Mouse (Mus musculus) stomach, embryonic 14.5 days (tissue): Measurements from ENCODE around the gene Gab3. TPM values are rescaled to one million over a fixed set of nuclear protein-coding genes. Genes with fewer than 3 reads are reported as not detected.
"Not testable (repeated sequence)": the region's sequence is repeated elsewhere in the genome, so short reads cannot be mapped to it uniquely, and the experiment has no call there.

ENCODE experiments used
- ATAC-seq: fragments of 200-750 bp; cut with Nextera tagmentation; 2 replicates; pipeline ENCODE4 v1.8.0; 2017; ENCODE audit warnings: low read depth, moderate TSS enrichment; ENCODE audit not compliant: insufficient number of reproducible peaks, insufficient read depth, low FRiP score
- H3K27ac ChIP-seq: fragments of 300-500 bp; sonication (generic); 2 replicates; pipeline ENCODE4 v1.5.1; 2014; ENCODE audit warnings: mild to moderate bottlenecking, low read length, moderate library complexity, mixed read lengths
- H3K27me3 ChIP-seq: fragments of 300-500 bp; sonication (generic); 2 replicates; pipeline ENCODE4 v1.6.1; 2014; ENCODE audit warnings: low read length, control low read depth, mixed read lengths; ENCODE audit not compliant: control insufficient read depth, insufficient read depth
- H3K36me3 ChIP-seq: fragments of 300-500 bp; sonication (generic); 2 replicates; pipeline ENCODE4 v1.6.1; 2014; ENCODE audit warnings: mild to moderate bottlenecking, control low read depth, low read length, moderate library complexity, mixed read lengths; ENCODE audit not compliant: control insufficient read depth, insufficient read depth
- H3K4me1 ChIP-seq: fragments of 300-500 bp; sonication (generic); 2 replicates; pipeline ENCODE4 v1.6.1; 2014; ENCODE audit warnings: low read length, control low read depth, mixed read lengths; ENCODE audit not compliant: control insufficient read depth, insufficient read depth
- H3K4me2 ChIP-seq: fragments of 300-500 bp; sonication (generic); replicated peaks from 2 replicates; pipeline ENCODE4 v1.6.1; 2014; ENCODE audit warnings: low read depth, low read length, control low read depth
- H3K4me3 ChIP-seq: fragments of 300-500 bp; sonication (generic); 2 replicates; pipeline ENCODE4 v1.5.1; 2014; ENCODE audit warnings: low read depth, low read length, control low read depth
- H3K9ac ChIP-seq: fragments of 300-500 bp; sonication (generic); replicated peaks from 2 replicates; pipeline ENCODE4 v1.6.1; 2014; ENCODE audit warnings: low read depth, mild to moderate bottlenecking, control low read depth, low read length, moderate library complexity, mixed read lengths
- H3K9me3 ChIP-seq: fragments of 300-500 bp; sonication (generic); 2 replicates; pipeline ENCODE4 v1.6.1; 2016; ENCODE audit warnings: low read depth, low read length, control low read depth; ENCODE audit not compliant: control insufficient read depth
- WGBS: fragments of 180-500 bp; shearing (Covaris S2); extraction: QIAGEN DNeasy Blood & Tissue Kit; methylation state at CpG from one replicate; pipeline ENCODE4 v1.1.7; 2014; 5-methylcytosine and 5-hydroxymethylcytosine counted together
- polyA plus RNA-seq: library from polyadenylated mRNA; unstranded; fragments of >200 nt; fragmentation: Nextera tagmentation; extraction: Ambion mirVana; gene quantifications from 2 replicates; pipeline ENCODE4 v1.2.1, GENCODE M21; 2014

The Gab3 gene
- polyA plus RNA-seq, 1 experiment from 2014 or later: 3.8 TPM

DNA sequence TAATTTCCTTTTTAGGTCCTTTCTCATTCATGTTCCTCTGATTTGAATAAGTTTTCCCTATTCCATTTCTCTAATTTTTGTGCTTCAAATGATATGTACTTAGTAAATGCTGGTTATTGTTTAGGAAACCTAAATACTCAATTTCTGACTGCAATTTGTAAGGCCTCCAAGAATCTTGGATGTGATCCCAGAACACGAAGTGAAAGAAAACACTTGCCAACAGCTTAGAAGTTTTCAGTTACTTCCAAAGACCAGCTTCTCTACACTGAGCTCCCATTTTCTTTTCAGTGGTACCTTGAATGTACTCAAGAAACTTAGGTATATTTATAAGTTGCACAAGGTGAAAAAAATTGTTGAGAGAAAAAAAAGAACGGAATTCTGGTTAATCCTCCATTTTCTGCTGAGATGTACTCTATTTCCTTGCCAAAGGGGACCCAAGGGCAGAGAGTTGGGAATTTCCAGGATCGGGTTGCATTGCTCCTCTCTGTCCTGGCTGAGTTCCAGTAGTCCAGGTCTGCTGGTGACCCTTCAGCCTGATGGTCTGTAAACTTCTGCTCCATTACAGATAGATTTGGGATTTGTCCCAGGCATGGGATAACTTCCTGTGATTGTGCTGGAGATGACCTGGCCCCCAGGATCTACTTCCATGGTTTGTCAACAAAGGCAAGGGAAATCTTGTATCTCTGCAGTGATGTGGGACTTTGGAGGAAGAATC lies 38.2 kb downstream of the Gab3 start:
- Histone ChIP-seq H3K36me3 (no peaks in the 10 kb centered on the region), H3K27ac (no peak overlapping the region), H3K27me3 (no peaks in the 10 kb centered on the region), H3K9ac (no peak overlapping the region), H3K9me3 (no peaks in the 10 kb centered on the region), H3K4me3 (no peak overlapping the region), H3K4me1 (no peaks in the 10 kb centered on the region), H3K4me2 (0 out of 2 replicates have a peak overlapping the region, but pooled peaks have one; percentile 7)
- 39% methylated on average over 3 of the region's 3 CpGs for WGBS
- ATAC-seq: no peak

DNA sequence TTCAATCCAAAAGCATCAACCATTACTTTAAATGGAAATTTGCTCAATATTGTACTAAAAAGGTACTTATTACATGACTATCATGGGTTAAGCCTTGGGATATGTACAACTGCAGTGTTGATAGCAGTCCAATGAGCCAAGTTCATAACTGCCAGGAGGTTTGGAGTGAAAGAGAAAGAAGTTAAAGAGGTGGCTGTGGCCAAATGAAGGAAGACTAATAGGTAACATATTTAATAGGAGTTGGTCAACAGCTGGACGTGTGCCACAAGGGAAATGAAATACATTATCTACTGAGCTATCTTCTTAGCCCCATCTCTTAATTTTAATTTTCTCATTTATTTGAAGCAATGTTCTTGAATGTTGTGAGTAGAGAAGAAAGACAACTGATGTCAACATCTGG lies 39.3 kb downstream of the Gab3 start:
- Histone ChIP-seq H3K4me1 (no peaks in the 10 kb centered on the region), H3K9me3 (no peaks in the 10 kb centered on the region), H3K4me3 (no peak overlapping the region), H3K27ac (no peak overlapping the region), H3K36me3 (no peaks in the 10 kb centered on the region), H3K9ac (no peak overlapping the region), H3K27me3 (no peaks in the 10 kb centered on the region), H3K4me2 (no peak overlapping the region)
- 59% methylated on average over 1 of the region's 1 CpGs for WGBS
- no peak for ATAC-seq

DNA sequence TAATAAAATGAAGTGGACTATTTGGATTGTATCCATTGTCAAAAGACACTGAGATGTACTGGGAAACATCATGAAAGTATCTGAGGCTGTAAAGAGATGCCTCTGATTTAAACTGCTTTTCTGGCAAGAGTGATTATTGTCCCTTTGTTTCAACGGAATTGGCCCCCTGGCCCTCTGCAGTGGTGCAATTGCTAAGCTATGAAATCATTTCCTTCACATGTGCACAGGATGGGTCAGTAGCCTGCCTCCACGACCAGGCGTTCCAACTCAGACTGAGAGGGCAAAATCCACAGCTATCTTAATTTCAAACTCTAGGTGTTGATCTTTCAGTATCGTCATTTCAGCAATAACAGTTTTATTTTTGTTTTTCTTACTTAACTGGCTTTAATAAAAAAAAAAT lies 40.7 kb downstream of the Gab3 start:
- Histone ChIP-seq H3K4me2 (no peak overlapping the region), H3K27ac (no peak overlapping the region), H3K36me3 (no peaks in the 10 kb centered on the region), H3K4me3 (no peak overlapping the region), H3K27me3 (no peaks in the 10 kb centered on the region), H3K9ac (no peak overlapping the region), H3K4me1 (no peaks in the 10 kb centered on the region), H3K9me3 (no peaks in the 10 kb centered on the region)
- ATAC-seq: no peak
- 61% methylated on average over 4 of the region's 4 CpGs for WGBS

DNA sequence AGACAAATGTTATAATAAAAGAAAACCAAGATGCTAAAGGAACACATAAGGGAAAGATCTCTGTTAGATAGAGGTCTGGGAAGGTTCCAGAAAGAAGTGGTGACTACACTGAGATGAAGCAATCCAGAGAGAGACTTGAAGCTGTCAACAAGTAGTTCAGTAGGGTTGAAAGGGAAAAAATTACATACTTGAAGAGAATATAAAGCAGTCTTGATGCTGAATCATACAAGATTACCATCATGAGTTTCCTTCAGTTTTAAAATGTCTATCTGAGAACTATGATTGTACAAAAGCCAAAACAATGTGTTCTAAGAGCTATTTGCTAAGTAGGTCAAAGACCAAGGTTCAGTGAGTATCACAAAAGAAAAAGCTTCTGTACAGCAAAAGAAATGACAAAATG lies 48.6 kb downstream of the Gab3 start:
- no peak overlapping the region for H3K4me2 ChIP-seq

DNA sequence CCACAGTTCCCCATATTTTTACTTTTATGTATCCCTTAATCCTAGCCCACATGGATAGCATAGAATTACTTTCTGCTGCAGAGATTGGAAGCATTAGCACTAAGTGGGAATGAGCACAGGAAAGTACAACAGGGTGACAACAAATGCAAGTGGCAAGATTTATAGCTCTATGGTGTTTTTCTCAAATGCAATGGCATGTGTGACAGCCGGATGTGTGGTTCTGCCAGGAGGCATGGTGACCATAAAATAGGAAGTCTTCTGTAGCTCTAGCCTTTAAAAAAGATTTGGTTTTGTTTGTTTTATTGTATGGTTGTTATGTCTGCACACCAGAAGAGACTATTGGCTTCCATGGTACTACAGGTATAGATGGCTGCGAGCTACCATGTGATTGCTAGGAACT lies 50.1 kb downstream of the Gab3 start:
- H3K9me3 ChIP-seq: no peaks in the 10 kb centered on the region
- H3K27me3 ChIP-seq: no peaks in the 10 kb centered on the region
- H3K4me2 ChIP-seq: no peak overlapping the region
- H3K27ac ChIP-seq: no peak overlapping the region
- H3K4me1 ChIP-seq: no peaks in the 10 kb centered on the region
- no peaks in the 10 kb centered on the region for H3K36me3 ChIP-seq
- WGBS: 88% methylated on average over 2 of the region's 2 CpGs
- no peak overlapping the region for H3K4me3 ChIP-seq
- no peak for ATAC-seq
- no peak overlapping the region for H3K9ac ChIP-seq

More for the DNA sequence above, 48.6 kb downstream of the Gab3 start:
- Histone ChIP-seq H3K27ac (no peak overlapping the region), H3K36me3 (no peaks in the 10 kb centered on the region), H3K9ac (no peak overlapping the region), H3K4me1 (no peaks in the 10 kb centered on the region), H3K27me3 (no peaks in the 10 kb centered on the region), H3K9me3 (no peaks in the 10 kb centered on the region), H3K4me3 (no peak overlapping the region)
- no peak for ATAC-seq

DNA sequence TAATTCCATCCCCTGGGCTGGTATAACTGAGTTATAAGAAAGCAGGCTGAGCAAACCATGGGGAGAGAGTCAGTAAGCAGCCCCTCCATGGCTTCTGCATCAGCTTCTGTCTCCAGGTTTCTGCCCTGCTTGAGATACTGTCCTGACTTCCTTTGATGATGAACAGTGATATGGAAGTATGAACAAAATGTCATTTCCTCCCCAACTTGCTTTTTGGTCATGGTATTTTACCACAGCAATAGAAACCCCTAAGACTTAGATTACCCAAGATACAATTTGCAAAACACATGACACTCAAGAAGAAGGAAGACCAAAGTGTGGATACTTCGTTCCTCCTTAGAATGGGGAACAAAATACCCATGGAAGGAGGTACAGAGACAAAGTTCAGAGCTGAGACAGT lies 51.2 kb downstream of the Gab3 start:
- WGBS: 68% methylated on average over 1 of the region's 1 CpGs
- H3K36me3 ChIP-seq, H3K4me1 ChIP-seq, ATAC-seq, H3K27ac ChIP-seq, H3K9ac ChIP-seq, H3K4me3 ChIP-seq, H3K9me3 ChIP-seq, H3K4me2 ChIP-seq, H3K27me3 ChIP-seq: not testable (repeated sequence)

DNA sequence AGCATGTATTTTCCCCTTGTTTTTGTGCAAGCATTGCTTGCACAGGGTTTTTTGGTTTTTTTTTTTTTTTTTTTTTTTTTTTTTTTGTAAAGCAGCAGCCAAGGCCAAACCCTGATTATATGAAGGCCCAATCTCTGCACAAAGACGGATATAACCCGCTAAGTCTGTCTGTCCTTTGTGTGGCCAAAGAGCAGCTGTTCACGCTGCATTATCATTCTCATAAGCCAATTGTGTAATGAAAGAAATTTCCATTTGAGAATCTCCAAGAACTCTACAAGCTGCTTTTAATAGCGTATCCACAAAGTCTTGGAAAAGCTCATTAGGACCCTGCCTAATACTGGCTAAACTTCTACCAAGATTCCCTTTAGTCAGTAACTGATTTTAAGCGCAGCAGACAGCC lies 101.5 kb downstream of the Gab3 start:
- ATAC-seq: no peak
- H3K4me2 ChIP-seq: no peak overlapping the region
- H3K27me3 ChIP-seq: no peaks in the 10 kb centered on the region
- no peaks in the 10 kb centered on the region for H3K4me1 ChIP-seq
- H3K4me3 ChIP-seq: no peak overlapping the region
- no peaks in the 10 kb centered on the region for H3K36me3 ChIP-seq
- H3K9ac ChIP-seq: no peak overlapping the region
- no peaks in the 10 kb centered on the region for H3K9me3 ChIP-seq
- no peak overlapping the region for H3K27ac ChIP-seq
- 83% methylated on average over 5 of the region's 5 CpGs for WGBS

GRCm38 (mm10) chrX:74962899-74963298 lies 122.4 kb downstream of the Gab3 start:
- not testable (repeated sequence) for H3K4me1 ChIP-seq, H3K9me3 ChIP-seq, H3K36me3 ChIP-seq, H3K4me2 ChIP-seq, H3K4me3 ChIP-seq, H3K9ac ChIP-seq, H3K27me3 ChIP-seq, ATAC-seq, H3K27ac ChIP-seq
- 36% methylated on average over 1 of the region's 2 CpGs for WGBS

DNA sequence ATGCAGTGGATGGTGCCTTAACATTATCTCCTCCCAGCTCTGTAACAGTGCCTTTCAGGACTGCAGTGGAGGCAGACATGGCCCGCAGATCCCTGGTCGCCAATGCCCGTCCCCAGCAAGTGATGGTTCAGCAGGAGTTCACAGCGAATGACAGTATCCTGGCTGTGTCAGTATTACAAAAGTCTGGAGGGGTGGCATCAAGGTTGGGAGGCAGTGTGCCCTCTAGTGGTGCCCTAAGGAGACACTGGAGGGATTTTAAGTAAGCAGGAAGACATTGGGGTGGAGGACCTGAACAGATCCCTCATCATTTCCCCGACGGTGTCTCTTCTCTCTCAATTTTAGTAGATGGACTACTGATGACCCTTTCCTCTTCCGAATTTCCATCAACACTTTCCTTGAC lies 126.1 kb downstream of the Gab3 start:
- not testable (repeated sequence) for H3K36me3 ChIP-seq, H3K4me2 ChIP-seq, H3K27me3 ChIP-seq, H3K9me3 ChIP-seq, ATAC-seq, H3K27ac ChIP-seq, H3K4me3 ChIP-seq, H3K9ac ChIP-seq, H3K4me1 ChIP-seq
- 69% methylated on average over 7 of the region's 7 CpGs for WGBS
